Mouse (Mus musculus): Measurements from ENCODE around the gene Ywhag. TPM values are rescaled to one million over a fixed set of nuclear protein-coding genes. Genes with fewer than 3 reads are reported as not detected.

Gene Ywhag
- total RNA-seq, 4 experiments from 2014 or later = 306 to 315 (median 309) TPM

DNA sequence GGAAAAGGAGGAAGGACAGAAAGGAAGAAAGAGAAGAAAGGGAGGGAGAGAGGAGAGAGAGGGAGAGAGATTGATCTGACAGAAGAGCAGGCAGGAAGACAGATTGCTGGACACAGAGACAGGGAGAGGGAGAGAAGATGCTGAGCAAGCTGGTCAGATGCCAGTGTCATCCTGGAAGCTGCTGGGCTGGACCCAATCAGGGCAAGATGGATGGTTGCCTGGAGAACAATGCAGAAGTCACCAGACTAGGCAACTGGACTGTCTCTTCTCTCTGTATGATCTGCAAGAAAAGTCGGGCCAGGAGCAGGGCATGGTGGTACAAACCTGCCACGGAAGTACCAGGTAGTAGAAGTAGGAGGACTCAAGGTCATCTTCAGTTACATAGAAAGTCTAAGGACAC, 18.4 kb upstream of the Ywhag start:
- DNase-seq (ENCODE audit: low spot score in 2 of 2) = no peak

DNA sequence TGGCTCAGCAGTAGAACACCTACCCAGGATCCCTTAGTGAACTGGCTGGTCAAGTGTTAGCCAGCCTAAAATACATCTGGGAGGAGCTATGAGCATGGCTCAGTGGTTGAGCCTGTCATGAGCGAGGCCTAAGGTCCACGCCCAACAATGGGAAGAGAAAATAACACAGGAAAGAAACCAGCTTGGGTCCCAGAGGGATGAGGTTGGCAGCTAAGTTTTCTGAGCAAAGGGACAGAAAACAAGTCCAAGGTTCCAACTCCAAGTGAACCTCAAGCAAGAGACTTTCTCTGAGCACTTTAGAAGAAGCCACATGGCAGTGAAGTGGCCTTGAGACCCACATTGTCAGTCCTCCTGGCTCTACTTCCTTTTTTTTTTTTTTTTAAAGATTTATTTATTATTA, 17.2 kb upstream of the Ywhag start:
- no peak for DNase-seq (ENCODE audit: low spot score in 2 of 2)

DNA sequence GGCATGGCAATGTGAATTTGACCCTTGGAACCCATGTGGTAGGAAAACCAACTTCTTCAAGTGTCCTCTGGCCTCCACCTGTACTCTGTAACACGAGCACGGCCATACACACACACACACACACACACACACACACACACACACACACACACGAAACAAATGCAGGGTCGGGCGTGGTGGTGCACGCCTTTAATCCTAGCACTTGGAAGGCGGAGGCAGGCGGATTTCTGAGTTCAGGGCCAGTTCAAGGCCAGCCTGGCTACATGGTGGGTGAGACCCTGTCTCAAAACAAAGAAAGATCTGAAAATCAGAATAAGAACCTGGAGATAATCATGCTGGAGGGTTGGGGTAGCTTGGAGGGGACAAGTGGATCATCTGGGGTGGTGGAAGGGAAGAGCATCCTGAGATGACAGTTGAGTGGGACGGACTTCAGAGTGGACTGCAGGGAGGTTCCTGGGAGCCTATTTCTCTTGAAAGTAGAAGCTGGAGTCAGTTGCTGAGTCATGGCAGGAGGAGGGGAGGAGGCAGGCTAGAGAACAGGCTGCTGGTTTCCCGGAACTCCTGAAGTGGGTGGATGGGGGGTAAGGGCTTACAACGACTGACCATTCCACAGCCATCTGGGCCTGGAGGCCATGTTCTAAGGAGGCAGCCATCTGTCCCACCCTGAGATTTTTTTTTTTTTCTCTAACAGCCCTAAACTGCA, 16.4 kb upstream of the Ywhag start:
- no peak for DNase-seq (ENCODE audit: low spot score in 2 of 2)

DNA sequence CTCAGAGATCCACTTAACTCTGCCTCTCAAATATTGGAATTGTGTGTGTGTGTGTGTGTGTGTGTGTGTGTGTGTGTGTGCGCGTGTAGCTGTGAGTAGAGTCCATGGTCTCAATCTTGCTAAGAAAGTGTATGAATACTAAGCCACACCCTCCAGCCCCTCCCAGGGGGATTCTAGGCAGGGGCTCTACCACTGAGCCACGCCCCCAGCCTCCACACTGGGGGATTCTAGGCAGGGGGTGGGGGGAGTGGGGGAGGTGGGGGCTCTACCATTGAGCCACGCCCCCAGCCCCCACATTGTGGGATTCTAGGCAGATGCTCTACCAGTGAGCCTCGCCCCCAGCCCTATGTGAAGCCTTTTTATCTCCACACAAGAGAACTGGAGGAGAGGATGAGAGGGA, 12.2 kb upstream of the Ywhag start:
- no peak for DNase-seq (ENCODE audit: low spot score in 2 of 2)

DNA sequence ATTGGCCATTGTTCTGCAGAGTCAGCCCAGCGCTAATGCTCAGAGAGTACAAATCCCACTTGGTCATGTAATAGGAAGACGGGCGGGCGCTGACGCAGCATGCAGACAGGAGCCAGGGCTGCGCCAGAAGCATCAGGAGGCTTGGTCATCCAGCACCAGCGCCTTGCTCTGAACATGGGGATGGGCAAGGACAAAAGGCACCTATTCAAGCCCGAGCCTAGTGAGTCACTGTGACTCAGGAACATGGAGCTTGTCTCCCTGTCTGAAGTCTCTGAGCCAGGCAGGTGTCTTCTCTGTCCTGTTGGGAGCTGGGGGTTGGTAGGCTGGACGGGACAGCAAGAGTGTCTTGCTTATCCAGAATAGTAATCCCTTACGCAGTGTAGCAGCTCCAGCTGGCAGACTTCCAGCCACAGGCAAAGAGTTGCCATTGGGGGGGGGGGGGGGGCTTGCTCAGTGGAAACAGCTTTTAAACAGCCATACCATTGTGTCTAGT, 11.5 kb upstream of the Ywhag start:
- no peak for DNase-seq (ENCODE audit: low spot score in 2 of 2)

DNA sequence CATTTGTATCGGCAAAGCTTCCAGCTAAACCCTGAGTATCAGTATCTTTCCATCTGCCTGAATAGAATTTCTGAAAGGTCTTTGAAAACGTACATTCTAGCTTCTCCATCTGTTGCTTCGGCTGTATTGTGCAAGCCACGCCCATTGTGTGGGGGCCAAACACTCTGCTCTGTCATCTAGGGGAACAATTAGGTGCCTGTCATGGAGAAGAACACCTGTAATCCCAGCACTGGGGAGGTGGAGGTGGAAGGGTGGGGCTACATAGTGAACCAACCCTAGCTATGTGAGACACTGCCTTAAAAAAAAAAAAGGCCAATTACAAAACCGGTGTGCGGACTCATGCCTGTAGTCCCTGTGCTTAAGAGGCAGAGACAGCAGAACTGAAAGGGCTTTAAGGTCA, 8.3 kb upstream of the Ywhag start:
- no peak for DNase-seq (ENCODE audit: low spot score in 2 of 2)

DNA sequence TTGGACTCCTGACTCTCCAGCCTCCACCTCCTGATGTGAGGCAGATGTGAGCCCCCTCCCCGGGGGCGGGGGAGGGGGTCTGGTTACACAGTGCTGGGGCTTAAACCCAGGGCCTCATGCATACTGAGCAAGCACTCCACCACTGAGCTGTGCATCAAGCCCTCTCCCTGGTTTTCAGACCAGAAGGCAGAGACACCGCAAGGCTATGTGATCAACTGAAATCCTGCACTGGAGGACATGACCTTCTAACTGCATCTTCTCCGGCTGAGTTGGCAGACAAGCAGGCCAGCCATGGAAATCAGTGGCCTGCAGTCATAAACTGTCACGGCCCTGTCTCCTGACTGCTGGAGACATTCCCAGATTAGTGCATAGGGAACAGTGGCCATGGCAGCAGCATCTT, 6.2 kb upstream of the Ywhag start:
- DNase-seq (ENCODE audit: low spot score in 2 of 2) = no peak

DNA sequence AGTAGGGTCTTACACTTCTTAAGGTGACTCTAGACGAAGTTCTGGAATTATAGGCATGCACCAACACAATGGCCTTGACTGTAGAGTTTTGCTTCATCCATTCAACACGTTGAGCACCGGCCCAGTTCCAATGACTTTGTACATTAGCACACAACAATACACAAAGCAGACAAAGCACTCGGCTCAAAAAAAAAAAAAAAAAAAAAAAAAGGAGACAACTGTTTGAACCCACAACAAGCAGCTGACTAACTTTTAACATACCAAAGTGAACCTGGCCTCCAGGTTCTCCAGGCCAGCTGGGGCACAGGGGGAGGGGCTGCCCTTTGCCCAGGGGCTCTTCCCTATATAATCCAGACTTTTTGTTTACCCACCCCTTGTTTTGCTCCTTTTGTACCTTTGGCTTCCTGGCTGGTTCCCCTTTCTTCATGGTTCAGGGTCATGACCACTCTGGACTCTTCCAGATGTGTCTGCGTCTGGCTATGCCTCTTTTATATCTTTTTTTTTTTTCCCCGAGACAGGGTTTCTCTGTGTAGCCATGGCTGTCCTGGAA, 1.3 kb upstream of the Ywhag start:
- no peak for DNase-seq (ENCODE audit: low spot score in 2 of 2)

DNA sequence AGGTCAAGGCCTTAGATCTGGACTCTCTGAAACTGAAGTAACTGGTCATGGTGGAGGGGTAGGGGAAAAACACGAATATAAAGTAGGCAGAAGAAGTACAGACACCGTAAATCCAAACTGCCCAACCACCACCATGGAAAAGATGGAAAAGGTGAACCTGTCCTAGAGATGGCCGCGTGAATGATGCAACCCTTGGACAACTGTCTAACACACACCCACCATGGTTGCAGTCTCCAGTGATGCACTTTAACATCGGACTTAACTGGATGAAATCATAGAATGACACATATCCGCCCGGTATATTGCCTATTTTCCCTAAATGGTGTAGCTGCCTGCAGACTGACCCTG, 734 bp upstream of the Ywhag start:
- DNase-seq (ENCODE audit: low spot score in 2 of 2) = no peak

DNA sequence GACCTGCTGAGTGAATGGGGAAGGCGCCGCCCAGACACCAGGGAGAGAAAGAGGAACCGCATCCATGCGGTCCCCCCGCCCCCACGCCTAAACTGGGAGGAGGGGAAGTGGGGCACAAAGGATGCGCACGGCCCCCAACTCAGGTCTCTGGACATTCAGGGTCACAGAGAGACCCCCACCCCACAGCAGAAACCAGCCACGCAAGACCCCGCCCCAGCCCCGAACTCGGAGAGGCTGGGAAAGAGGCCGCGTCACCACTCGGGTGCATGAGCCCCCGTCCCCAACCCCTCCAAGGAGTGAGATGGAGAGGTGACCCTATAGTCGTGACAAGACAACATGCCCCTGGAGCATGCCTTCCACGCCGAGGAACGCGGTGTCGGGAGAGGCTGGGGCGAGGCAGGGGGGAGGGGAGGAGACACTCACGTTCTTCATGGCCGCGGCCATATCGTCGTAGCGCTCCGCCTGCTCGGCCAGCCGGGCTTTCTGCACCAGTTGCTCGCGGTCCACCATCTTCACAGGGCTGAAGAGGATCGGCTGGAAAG, 445 bp downstream of the Ywhag start:
- peak; percentile 43 to 59 for DNase-seq (ENCODE audit: low spot score in 2 of 2)

DNA sequence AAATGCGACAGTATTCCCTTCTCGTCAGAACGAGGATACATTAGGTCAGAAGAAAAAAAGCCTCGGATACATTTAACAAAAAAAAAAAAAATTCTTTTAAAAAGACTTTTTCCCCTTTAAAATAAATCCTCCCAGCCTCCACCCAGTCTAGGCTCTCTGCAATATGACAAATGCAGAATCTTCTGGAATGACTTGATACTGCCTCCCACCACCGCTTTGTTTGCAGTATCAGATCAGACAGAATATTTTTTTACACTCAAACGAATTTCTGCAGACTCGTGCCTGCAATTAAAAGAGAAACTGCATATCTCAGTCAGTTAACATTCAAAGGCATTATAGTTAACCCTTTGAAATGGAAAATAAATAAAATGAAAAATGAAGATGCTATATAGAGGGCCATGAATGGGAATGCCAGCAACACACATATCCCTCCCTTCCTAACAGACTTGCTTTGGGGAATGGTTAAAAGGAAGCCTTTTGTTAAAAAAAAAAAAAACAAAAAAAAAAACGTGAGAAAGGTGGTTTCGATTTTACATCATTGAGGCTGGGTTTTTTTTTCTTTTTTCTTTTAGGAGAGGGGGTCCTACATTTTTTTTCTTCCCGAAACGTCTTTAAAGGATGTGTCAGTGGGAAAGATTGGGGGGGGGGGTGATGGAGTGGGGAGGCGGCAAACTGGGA, 1.1 kb downstream of the Ywhag start:
- no peak for DNase-seq (ENCODE audit: low spot score in 2 of 2)

DNA sequence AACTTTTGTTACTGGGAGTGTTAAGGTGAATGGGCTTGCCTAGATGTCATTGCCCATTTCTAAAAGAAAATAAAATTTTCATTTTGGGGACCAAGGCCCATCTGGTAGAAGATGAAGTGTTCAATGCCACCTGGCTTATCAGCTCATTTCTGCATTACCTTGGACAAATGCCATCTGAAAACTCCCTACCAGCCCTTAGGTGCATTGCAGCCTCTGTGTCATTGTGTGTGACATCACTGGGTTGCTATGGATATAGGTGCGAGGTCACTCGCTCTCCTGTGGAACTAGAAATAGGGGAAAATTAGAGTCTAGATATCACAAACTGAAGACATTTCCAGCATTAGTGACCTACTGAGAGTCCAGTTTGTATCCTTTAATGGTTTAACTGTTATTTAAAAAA, 2.1 kb downstream of the Ywhag start:
- DNase-seq (ENCODE audit: low spot score in 2 of 2) = no peak

DNA sequence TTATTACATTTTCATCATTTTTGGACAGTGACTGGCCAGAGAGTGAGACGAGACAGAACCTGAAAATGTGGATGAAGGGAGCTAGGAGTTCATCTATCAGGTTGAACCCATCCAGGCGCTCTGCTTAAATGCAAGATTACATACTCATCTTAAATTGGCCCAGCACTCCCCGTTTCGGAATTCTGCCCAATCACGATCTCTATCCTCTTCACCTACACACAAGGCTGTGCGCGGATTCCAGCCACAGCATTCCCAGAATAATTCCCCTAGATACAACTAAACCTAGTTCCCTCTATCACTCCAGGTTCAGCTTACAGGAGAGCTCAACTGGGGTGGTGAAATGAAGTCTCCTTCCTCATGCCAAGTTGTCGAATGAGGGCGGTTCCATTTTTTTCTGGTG, 2.9 kb downstream of the Ywhag start:
- no peak for DNase-seq (ENCODE audit: low spot score in 2 of 2)

DNA sequence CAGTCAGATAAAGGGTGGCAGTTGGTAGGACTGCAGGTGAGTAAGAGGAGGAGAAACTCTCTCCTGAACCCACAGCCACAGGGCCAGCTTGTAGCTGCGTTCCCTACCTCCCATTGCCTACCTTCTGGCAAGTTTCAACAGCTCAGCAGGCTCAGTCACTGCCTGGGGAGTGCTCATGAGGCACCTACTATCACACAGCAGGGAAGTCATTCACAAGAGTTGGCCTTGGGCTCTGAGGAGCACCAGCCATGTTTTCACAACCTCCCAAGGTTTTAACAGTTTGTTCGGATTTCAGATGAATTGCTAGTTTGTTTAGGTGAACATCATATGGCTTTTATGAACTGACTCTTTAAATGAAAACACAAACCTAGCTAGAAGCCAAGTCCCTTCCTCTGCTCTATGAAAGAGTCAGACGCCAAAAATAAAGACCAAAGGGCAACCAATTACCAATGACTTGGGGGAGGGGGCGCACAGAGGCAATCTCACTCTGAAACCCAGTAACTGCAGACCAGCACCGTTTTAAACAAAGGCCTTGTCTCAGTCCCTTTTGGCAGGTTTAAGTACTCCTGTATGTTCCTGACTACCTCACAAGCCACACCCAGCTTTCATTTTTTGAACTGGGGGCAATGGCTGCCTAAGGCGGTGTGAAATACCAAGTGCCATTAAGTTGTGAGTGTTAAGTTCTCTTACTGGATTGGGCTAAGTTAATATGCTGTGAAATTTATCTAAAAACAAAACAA, 4.6 kb downstream of the Ywhag start:
- no peak for DNase-seq (ENCODE audit: low spot score in 2 of 2)

DNA sequence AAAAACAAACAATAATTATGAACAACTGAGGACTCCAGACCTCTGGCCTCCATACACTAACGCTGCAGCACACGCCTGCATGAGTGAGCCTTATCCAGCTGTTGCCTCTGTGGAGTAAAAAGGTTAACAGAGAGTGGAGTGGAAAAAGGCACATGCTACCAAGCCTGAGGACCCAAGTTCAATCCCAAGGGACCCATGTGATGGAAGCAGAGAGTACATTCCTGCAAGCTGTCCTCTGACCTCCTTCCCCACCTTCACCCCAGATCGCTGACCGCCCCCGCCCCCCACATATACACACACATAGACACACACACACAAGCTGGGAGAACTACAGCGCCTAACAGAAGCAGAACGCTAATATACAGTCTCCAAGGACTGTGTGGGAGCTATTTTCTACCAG, 10.5 kb downstream of the Ywhag start:
- DNase-seq (ENCODE audit: low spot score in 2 of 2) = no peak

DNA sequence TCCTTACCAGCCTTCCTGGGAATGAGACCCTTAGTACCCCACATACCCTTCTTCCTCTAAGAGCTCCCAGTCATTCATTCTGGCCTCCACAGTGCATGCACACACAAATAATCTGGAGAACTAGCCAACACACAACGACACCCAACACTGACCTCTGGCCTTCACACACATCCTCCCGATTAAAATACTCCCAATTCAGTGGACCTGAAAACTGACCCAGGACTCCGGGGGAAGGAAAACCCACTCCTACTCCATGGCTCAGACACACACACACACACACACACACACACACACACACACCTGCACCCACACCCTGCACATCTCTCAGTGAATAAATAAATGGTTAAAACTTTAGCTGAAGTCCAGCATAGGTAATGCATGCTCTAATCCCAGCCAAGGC, 14.5 kb downstream of the Ywhag start:
- DNase-seq (ENCODE audit: low spot score in 2 of 2) = no peak

DNA sequence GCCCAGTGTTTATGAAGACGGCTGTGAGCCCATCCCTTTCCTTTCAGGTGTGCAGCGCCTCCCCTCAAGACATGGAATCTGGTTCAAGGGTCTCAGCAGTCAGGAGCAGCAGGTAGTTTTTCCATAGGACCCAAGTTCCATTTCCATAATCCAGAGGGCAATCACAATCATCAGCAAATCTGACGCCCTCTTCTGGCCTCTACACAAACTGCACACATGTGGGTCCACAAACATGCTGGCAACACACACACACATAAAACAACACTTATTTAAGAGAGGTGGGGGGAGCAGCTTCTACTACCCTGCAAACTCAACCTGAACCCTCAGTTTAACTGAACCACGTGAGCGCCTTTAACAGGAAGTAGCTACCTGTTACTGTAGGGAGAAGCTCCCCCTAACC, 15.8 kb downstream of the Ywhag start:
- no peak for DNase-seq (ENCODE audit: low spot score in 2 of 2)

DNA sequence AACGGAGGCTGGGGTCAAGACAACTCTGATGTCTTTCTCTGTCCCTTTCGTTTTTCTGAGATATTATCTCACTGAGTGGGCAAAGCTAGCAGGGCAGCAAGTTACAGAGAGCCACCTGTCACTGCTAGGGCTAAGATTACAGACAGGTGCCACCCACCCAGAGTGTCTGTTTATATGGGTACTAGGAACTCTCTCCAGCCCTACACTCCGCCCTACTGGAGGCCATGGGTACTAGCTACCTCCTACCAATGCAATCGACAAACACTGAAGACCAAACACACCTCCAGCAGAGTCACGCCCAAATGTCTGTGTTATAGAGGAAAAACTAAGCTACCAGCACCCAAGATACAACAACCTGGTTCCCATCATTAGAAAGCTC, 16.4 kb downstream of the Ywhag start:
- DNase-seq (ENCODE audit: low spot score in 2 of 2) = no peak

DNA sequence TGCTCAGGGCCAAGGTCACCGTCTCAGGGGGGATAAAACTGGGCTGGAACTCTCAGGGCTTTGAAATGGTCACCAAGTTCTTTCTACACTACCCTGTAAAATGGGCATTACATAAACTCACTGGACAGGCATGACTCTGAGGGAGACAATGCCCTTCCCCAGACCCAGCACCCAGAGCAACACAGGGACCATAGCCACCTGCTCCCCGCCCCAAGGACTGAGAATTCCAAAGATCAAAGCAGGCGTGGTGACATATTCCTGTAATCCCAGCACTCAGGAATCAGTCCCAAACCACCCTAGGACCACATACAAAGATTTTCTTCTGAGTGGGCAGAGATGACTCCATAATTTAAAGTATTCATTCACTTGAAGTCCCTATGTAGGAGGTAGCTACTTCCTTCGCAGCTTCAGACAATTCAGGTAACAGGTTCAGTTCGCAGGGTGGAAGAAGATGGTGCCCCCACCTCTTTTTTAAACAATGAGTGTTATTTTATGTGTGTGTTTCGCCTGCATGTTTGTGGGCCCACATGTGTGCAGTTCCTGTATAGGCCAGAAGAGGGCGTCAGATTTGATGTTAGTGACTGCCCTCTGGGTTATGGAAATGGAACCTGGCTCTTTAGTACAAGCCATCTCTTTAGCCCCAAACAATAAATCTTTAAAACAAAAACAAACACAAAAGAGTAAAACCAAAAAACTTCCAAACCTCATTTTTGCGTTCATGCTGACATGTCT, 16.9 kb downstream of the Ywhag start:
- no peak for DNase-seq (ENCODE audit: low spot score in 2 of 2)

DNA sequence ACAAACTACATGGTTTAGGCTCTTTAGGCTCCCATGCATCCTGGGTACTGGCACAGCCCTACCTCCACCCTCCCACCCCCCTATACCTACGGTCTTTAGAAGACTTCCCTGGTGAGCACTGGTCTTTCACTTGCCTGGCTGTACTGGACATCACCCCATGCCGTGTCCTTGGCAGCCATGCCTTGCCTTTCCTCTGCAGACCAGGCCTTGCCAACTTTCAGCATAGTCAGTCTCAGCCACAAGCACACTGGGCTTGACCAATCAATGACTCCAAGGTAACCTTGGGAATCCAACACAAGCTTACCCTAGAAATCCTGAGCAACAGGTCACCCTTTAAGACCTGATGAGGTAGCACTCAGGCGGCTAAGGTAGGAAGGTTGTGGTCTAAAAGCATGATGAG, 17.8 kb downstream of the Ywhag start:
- DNase-seq (ENCODE audit: low spot score in 2 of 2) = no peak

DNA sequence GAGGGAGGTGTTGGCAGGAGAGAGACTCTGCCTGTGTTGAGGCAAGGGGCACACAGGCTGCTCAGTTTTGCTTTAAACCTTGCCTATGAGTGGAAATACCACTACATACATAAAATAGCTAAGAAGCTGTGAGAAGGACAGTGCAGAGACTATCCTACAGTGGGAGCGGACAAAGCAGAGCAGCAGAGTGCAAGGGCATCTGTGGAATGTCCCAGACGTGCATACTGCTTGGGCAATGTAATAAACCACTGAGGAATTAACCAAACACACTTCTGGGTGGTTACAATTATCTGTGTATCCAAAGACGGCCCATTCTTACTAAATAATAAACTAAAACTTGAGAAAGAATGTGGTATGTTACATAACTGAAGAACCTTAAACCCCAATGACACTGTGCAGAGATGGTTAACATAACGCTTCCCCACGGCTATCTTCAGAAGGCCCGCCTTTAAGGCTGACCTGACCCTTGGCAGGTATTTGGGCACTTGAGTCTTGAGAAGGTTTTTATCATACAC, 18.3 kb downstream of the Ywhag start:
- no peak for DNase-seq (ENCODE audit: low spot score in 2 of 2)
